Mouse (Mus musculus) layer of hippocampus, postnatal 36 days (tissue): ENCODE results near the gene Kitl. TPM values are rescaled to one million over a fixed set of nuclear protein-coding genes. Genes with fewer than 3 reads are reported as not detected.

Source experiments
- DNase-seq, 2 experiments: peaks; one replicate each; pipeline ENCODE4 v3.0.0; 2022
- total RNA-seq, 2 experiments: library from RNA; stranded (reverse); gene quantifications; 2 replicates each; pipeline ENCODE4 v1.2.3; 2021

Gene Kitl
- total RNA-seq: 10 to 100 TPM; 19.7 to 26.8 TPM

DNA sequence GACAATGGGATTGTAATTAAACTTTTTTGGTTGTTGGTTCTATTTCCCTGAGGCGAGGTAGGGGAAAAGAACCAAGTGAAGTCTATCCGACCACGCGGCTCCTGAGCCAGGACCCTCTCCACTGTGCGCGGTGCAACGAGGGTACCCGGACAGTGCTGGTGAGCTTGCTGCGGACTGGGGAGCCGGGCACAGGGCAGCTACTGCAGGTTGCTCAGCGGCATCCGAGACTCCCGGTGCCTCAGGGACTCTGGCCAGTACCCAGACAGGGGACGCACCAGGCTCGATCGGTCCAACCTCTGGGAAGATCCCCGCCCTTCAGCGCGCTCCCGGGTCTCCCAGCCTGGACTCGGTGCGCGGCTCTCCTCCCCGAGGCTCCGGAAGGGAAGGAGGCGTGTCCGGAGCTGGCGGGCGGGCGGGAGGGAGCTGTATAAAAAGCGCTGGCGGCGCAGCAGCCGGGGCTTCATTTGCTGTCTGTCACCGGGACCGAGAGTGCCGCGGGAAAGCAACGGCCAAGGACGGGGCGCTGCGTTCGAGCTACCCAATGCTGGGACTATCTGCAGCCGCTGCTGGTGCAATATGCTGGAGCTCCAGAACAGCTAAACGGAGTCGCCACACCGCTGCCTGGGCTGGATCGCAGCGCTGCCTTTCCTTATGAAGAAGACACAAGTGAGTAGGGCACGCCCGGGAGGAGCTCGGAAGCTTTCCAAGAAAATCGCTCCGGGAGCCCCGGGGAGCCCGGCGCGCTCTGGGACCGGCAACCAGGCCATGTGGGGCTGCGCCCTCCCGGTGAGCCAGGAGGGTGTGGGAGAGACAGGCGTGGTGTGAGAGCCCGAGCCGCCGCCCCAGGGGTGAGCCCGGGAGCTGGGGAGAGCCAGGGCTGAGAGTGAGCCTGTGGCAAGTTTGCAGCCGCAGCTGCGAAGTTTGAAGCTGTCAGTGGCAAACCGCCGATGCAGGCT lies at the start of gene Kitl:
TSS of gene Kitl (plus strand) at position 261 of the 956 bp plus-strand sequence.
- peak; percentile 64 to 74 for DNase-seq

DNA sequence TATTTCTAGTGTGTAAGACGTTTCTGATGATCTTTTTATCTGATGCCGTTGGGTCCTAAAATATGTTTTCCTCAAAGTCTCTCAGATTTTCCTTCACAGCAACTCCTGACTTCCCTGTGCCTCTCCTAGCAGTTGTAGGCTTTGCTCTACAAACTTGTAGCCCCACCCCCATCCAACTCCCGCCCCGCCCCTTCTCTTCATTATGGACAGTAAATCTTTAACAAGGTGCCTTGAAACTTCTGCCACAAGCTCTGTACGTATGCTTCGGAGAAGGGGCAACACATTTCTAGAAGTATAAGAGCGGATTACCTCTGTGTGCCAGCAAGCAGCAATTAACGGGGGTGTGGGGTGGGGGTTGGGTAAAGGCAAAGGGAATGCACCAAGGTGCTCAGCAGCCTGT lies 42.6 kb upstream of the Kitl start:
- DNase-seq: no peak

DNA sequence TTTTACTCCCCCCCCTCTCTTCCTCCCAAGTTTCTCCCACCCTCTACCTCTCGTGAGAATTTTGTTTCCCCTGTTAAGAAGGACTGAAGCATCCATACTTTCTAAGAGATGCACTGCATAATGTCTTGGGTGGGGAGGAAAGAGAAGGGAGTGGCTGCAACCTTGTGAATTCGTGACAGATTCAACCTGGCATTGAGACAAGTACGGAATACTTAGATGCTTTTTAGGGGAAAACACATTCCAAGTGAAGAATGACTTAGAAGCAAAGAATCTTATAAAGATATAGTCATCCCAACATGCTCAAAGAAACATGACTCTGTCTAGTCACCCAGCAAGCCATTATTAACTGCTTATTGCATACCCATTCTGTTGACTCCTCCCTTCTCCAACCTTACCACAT lies 35.3 kb upstream of the Kitl start:
- DNase-seq: no peak

DNA sequence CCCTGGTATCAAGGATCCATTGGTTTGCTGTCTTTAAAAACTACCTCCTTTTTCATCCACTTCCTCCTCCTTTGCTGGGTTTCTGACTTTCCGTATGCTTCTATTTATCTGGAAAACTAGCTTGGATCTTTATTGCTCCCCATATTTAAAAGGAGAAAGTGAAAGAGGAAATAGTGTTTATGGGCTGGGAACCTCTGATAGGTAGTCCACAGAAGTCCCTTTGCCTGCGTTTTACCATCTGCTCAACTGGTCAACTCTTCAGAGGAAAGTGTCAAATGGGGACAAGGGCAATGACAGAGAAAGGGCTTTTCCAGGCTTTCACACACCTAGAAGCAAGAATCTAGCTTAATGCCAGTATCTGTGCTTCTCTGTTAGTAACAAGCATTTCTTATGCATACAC lies 34.5 kb upstream of the Kitl start:
- no peak for DNase-seq

DNA sequence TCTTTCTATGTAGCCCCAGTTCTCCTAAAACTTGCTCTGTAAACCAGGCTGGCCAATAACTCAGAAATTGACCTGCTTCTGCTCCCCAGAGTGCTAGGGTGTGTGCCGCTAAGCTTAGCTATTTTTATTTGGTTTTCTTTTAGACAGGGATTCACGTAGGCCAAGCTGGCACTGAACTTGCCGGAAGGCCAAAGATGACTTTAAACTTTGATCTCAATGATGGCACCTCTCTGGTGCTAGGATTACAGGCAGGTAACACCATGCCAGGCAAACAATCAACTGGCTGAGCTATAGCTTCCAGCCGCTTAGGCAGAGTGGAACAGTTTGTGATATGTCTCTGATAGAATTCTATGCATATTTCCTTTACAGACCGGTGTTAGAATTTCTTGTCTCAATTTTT lies 33.5 kb upstream of the Kitl start:
- no peak for DNase-seq

DNA sequence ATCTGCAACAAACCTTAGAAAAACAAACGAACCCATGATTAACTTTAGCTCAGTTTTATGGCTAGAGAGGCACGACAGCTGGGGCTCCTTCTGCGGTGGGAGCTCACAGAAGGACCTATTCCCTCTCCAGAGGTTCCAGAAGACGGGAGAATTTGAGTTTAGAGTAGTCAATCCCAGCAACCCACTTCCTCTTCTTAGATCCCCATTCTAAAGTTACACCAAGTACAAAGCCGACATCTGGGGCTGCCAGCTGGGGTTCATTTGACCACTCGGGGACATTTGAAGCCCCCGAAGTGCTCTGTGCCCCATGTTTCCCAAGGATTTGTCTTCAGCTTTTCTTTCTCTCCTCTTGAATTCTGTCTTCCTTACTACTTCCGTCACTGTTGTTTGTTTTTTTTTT lies 28.7 kb upstream of the Kitl start:
- DNase-seq: no peak

DNA sequence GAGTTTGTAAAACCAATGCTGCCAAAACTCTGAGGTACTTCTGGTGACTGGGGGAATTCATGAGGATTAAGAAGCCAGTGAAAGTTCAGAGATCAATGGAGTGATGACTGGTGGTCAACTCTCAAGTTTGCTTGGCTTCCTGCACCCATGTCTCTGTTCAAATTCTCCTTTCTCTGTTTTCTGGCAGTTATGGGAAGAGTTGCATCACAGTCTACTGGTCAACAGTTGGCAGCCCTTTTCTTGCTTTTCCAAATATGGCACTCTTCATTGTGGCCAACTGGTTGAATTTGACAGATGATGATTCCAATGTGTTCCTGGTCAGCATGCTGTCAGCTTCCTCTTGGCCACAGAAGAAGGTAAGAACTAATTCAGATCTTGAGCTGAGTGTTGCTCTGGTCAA lies 25.7 kb upstream of the Kitl start:
- DNase-seq: no peak

DNA sequence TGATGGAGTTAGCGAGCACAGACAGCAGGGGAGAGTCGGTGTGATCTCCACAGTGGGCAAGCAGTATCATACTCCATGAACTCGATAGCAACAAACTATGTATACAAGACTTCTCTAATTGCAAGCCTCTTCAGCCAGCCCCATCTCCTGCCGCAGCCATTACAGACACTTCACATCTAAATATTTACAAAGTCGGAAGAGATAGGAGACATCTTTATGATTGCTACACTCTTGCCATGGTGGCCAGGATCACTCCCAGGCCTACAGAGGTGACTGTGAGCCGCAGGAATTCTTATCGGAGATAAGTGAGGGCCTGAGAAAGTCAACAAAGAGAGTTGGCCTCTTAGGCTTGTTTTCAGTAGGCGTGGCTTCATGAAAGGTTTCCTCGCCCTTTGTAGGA lies 23.3 kb upstream of the Kitl start:
- no peak for DNase-seq

DNA sequence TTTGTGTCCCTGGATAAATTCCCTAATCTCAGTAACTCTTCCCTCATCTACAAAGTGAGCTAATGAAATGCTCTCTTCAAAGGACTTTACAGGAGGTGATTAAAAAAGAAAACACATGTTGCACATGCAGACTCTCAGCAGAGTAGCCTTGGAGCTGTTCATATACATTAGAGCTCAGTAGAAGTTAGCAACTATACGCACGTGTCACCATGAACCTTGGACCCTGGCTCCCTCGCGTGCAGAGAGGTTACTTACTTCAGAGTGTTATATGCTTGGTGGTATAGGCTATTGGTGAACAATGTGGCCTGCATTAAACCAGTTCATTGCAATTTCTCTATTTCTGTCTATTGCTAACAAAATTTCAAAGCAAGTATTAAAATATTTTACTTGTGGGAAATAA lies 14.0 kb upstream of the Kitl start:
- no peak for DNase-seq

DNA sequence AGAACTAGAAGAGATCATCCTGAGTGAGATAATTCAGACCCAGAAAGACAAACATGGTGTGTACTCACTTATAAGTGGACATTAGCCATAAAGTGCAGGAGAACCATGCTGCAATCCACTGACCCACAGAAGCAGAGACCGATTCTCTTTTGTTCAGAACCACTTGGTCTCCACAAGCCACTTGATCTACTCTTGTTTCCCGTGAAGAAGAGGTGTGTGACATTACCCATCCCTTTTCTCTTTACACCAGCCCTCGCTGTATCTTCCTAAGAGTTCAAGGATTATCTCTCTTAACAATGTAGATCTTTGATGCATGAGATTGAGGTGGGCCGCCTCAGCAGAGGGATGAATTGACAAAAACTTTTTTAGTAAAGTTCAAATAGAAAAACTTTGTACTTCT lies 11.6 kb upstream of the Kitl start:
- DNase-seq: no peak

DNA sequence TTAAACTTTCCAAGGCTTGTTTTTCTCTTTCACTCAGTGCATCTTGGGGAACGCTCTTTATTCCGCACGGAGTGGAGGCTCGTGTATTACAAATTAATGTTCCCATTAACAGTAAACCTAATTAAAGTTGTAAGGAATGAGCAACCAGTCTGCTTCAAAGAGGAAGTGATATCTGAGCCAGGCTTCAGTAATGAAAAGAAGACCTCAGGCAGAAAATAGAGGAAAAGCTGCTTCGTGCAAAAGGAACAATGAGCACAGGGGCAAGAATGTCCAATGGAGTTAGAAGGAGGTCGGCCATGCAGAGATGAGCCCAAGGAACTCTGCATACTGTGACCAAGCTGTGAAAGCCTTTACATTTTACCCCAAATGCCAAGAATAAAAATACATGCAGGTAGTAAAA lies 5.7 kb upstream of the Kitl start:
- DNase-seq: no peak

DNA sequence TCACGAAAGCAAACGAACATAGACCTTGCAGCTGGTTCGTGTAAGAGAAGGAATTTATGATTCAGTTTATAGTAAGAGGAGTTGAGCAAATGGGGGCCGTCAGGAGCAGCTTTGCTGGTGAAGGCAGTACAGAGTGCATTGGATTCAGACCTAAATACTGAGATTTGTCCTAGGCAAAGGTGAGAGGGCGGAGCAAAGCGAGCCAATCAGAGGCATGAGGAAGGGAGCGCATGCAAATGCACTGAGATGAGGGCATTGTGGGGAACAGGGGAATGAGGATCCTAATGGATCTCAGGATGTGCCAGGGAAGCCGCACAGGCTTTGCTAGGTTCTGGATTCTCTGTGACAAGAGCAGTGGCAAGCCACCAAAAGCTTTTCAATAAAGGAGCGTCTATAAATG lies 5.1 kb upstream of the Kitl start:
- no peak for DNase-seq

DNA sequence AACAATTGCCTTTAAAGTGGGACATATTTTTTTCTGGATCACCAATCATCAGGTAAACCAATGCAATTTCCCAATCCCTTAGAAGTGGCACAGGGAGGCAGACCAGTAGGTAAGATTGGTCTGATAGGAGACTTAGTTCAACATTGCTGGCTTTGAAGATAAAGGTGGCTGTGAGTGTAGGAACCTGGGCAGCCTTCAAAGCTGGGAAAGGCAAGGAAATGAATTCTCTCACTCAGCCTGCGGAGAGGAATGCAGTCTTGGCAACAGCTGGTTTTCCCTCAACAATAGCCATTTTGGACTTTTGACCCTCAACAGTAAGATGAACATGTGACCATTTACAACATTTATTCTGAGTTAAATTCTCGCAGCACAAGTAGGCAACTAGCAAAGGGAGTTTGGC lies 1.3 kb upstream of the Kitl start:
- no peak for DNase-seq

DNA sequence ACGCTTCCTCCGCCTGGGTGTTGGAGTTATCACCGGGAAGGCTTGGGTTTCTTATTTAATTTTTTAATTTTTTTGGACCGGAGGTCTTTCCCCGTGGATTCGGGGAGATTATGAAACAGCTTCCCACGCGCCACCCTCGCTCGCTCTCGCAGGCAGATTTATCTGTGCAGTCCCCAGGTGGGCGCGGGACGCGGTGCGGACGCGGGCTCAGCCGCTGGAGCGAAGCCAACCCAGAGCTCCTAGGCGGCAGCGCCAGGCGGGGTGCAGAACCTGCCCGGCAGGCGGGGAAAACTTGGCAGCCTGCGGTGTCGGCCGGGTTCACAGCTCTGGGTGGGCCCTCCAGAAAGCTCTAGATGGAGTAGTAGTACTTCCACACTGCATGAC lies 888 bp downstream of the Kitl start:
- peak in 1 of 2 experiments; percentile 74 for DNase-seq

DNA sequence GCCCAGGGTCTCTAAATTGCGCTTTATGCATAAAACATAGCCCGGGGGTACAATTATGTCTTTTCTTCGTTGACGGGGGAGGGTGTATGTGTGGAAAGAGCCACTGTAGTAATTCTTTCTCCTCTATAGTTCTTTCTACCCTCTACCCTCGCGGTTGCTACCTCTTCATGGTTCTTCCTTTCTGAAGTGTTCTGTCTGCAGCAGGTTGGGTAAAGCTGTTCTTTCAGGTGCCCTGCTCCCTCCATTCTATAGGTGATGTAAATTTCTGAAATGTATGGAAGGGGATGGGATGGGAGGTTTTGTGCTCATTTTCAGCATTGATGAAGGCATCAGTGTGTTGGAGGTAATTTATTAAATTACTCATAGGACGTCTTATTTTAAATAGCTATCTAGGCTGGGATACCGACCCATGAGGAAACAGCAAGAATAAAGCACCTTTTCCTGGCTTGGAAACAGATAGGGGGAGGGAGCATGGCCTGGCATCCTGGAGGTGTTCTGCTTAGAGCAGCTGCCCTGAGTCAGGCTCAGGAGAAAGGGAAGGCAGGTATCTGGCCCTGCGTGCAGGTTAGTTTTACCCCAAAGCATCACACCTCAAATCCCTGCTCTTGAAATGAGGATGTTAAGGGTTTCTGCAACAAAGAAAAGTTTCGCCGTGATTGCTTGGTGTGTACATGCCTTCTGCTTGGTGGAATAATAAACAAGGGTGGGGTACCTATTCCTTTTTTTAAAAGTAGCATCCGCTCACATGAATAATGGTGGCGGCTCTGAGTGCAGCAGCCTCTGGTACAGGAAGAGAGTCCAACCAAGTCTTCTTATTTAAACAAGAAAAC lies 1.7 kb downstream of the Kitl start:
- no peak for DNase-seq

DNA sequence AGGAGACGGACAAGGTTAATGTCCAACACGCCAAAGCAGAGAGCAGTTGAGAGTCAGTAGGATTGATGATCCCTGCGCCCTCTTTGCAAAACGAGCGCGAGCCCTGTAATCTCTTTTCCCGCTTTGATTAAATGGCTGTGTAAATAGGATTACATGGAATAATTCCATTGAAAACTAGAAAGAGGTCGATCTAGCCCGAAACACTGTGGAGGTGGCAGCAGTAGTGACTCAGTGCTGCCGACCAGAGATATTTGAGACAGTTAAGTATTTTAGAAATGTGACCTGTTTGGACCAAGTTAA lies 2.3 kb downstream of the Kitl start:
- DNase-seq: no peak

DNA sequence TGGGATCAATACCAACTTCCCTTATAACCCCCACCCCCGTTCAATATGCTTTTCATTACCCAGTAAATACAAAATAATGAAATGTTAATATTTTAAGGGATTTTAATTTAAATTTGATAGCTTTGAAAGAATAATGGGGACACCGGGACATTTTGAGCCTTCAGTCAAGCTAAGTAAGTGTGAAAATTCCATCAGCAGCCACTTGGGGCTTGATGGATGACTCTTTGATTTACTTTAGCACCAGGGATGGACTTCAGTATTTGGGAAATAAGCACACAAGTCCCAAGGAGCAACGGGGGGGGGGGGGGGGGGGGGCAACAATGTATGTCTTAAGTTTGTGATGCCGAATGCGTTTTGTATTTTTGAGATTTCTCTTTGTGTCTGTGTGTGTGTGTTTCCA lies 3.1 kb downstream of the Kitl start:
- no peak for DNase-seq

DNA sequence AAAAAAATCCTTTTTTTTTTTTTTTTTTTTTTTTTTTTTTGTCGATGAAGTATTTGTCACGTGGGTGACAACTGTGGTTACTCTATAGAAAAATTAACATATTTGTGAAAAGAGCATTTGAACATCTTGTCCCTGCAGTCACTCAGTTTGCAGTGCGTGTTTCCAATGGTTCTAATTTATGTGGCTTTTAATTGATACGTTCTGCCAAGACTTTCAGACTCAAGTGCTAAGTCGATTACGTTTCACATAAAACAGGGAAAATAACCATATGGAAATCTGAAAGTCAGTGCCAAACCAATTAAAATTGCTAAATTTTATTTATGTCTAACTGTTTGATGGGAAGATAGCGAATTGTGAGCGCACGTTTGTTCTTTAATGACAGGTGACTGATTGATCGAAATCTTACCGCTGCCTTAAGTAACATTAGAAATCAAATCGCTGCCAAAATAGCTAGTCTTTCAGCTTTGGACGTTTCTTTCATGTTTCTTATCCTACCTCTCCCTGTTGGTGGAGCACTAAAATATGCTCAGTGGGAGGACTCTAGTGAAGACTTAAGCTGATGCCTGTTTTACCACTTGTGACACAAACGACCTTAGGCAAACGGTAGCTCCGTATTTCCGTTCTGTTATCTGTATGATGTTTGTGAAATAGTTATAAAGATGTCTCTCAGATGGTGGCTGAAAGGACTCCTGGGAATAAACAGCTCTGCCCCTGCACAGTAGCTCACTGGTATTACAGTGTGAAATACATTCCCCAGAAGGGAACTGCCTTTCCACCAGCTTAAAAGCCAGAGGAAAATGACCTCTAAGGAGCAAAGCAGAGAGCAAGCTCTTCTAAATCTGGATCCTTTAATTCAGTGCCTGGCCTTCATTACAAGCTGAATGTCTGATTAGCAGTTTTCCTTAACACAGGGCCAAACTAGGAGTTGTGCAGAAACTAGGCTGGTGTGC lies 4.1 kb downstream of the Kitl start:
- DNase-seq: no peak

DNA sequence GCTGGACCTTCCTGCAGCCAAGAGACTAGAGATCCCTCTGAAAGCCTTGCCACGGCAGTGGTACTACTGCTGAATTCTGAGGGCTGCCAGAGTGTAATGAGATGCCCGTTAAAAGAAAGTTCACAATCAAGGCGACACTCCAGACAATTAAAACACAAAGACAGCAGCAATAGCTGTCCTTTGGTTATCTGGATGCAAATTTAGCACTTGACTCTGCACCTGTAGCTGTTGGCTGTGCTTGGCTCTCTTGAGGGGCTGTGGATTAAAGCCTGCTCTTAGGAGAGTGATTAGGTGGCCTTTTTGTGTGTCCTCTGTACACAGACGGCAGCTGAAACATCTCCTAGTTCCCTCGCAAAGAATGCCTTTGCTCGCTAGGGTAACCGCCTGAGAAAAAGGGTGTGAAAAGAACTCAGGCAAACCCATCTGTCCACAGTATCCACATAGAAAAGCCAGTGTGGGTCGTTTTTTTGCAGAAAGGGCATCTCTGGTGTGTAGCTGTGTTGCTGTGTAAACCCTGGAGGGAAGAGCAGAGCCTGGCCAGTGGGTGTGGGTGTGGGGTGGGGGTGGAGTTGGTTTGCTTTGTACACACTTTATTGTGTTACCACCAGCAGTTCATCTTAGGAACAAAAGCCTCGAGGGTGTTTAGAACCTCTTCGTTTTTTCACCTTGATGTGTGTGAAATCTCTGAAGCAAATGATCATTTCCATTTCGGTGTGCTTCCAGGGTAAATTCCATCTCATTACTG lies 6.8 kb downstream of the Kitl start:
- DNase-seq: no peak

DNA sequence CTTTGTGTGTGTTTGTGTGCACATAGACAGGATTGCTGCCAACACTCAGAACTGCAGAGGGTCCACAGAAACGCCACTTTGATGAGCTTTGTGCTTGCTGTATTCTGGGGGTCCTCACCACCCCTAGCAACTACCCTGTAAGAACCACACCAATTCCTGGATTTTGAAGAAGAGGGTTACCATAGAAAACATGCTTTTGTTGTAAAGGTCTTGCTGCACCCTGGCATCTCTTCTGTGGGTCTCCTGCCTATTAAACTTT lies 7.3 kb downstream of the Kitl start:
- DNase-seq: no peak

DNA sequence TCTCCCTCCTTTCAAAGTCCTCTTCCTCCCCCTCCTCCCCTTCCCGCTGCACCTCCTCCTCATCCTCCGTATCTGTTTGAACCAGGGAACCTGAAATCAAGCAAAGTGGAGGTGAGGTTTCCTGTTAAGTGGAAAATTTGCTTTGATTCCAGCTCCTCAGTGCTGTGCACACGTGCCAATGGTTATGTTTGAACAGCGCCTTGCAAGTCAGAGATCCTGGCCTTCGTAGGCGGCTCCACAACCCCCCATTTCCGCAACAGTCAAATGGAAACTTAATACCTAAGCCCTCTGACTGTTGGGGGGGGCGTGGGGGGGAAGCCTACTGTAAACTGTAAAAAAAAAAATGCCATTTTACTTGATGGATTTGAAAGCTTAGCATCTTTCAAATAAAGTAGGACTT lies 10.2 kb downstream of the Kitl start:
- no peak for DNase-seq

DNA sequence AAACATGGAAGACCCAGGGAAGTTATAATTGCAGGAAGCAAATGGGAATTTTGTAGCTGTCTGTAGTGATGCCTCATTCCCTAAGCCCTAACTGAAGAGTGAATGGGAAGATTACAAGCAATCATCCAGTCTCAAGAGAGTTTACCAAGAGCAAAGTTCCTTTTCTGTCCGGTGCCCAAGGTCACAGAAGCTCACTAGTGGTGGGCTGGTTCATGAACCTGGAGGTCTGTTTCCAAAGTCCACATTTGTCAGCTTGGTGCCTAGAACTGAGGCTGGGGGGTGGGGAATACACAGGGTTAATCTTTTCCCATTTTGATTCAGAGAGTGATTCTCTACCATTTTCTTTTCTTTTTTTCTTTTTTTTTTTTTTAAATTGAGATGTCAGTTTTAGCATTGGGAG lies 11.3 kb downstream of the Kitl start:
- DNase-seq: no peak
